Mouse (Mus musculus) lung, adult 2 months (tissue): ENCODE data around the gene Nfic. TPM values are rescaled to one million over a fixed set of nuclear protein-coding genes. Genes with fewer than 3 reads are reported as not detected.

Source experiments
- DNase-seq: peaks from one replicate; pipeline ENCODE4 v3.0.0; 2022
- H3K4me1 ChIP-seq: fragments of 200-500 bp; 2 replicates; pipeline ENCODE4 v1.6.1; 2011; ENCODE audit warnings: low read length; ENCODE audit not compliant: control insufficient read depth, insufficient read depth
- H3K4me3 ChIP-seq: fragments of 200-500 bp; replicated peaks from 2 replicates; pipeline ENCODE3; 2011; ENCODE audit warnings: low read depth, mild to moderate bottlenecking, control low read depth, low read length; ENCODE audit errors: extremely low read depth
- CTCF ChIP-seq: fragments of 200-500 bp; IDR thresholded peaks from 2 replicates; pipeline ENCODE4 v1.5.1; 2011; ENCODE audit warnings: mild to moderate bottlenecking, low read length, control low read depth; ENCODE audit not compliant: insufficient read depth
- POLR2A ChIP-seq: fragments of 200-500 bp; IDR thresholded peaks from 2 replicates; pipeline ENCODE4 v1.6.1; 2011; ENCODE audit warnings: low read depth, mild to moderate bottlenecking, control low read depth, low read length, borderline replicate concordance; ENCODE audit errors: extremely low read depth
- WGBS: fragments of 180-500 bp; shearing (Covaris S2); methylation state at CpG from one replicate; pipeline ENCODE4 v1.1.7; 2018; 5-methylcytosine and 5-hydroxymethylcytosine counted together
- polyA plus RNA-seq: library from polyadenylated mRNA; depleted of rRNA; stranded (reverse); fragments of >200 nt; gene quantifications from 2 replicates; pipeline ENCODE4 v1.2.3, GENCODE M21; 2012

Nfic gene
- polyA plus RNA-seq, 1 experiment, result 103 TPM

DNA sequence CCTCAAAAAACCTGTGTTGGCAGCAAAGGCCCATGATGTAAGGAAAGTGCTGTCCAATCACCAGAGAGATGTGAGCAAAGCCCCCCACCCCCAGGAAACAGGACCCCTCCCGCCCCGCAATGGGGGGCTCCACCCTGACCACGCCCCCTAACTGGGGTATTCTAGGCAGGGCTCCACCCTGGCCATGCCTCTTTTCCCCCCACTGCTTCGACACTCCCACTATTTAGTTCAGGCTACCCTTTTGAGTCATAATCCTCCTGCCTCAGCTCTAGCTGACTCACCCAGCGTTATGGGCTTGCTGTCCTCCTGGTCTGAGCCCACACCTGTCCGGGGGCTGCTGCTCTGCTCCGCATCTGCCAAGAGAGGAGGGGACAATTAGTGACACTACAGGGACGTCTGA, 46.1 kb downstream of the Nfic start:
- TF ChIP-seq CTCF, result no peak
- TF ChIP-seq POLR2A, result no peak
- H3K4me1 ChIP-seq, result peaks cover 82% of the 10 kb centered on the region
- H3K4me3 ChIP-seq, result no peak overlapping the region
- WGBS, result 33% methylated on average over 8 of the region's 8 CpGs
- DNase-seq, result no peak

DNA sequence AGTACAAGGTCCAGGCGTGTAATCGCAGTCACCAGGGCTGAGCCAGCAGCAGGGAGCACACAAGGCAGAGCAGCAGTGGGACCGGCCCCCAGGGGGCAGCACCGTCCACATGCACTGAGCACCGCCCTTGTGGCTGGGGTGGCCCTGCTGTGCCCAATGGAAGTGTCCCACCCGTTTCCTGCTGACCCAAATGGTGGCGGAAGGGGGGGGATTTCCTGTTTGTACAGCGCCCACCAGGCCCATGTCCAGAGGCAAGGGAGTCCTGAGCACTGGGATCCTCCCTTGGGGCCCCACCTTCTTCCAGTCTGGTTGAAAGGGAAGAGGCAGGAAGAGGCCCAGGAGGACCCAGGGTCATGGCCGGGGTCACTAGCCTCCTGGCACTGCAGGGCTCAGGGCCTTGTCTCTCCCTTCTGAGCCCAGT, 46.6 kb downstream of the Nfic start:
- H3K4me1 ChIP-seq, result peaks cover 80% of the 10 kb centered on the region
- H3K4me3 ChIP-seq, result no peak overlapping the region
- TF ChIP-seq CTCF (peak; percentile 88), POLR2A (no peak; the same call in 1 of the 2 replicates)
- WGBS, result 18% methylated on average over 9 of the region's 9 CpGs
- DNase-seq, result peak; percentile 86

DNA sequence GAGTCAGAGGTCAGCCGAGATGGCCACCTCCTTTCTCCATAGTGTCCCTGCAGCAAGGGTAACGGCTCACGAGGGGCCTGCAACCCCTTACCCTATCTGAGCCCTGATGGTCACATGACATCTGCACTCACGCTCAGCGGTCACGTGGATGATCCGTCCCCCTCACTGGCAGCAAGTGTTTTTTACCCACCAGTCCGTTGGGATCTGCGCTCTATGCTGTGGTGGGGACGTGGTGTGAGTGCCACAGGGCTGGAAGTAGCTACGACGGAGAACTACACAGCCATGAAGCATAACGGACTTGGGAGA, 47.1 kb downstream of the Nfic start:
- peaks cover 76% of the 10 kb centered on the region for H3K4me1 ChIP-seq
- no peak for DNase-seq
- TF ChIP-seq CTCF (no peak), POLR2A (no peak)
- 65% methylated on average over 13 of the region's 13 CpGs for WGBS
- no peak overlapping the region for H3K4me3 ChIP-seq

DNA sequence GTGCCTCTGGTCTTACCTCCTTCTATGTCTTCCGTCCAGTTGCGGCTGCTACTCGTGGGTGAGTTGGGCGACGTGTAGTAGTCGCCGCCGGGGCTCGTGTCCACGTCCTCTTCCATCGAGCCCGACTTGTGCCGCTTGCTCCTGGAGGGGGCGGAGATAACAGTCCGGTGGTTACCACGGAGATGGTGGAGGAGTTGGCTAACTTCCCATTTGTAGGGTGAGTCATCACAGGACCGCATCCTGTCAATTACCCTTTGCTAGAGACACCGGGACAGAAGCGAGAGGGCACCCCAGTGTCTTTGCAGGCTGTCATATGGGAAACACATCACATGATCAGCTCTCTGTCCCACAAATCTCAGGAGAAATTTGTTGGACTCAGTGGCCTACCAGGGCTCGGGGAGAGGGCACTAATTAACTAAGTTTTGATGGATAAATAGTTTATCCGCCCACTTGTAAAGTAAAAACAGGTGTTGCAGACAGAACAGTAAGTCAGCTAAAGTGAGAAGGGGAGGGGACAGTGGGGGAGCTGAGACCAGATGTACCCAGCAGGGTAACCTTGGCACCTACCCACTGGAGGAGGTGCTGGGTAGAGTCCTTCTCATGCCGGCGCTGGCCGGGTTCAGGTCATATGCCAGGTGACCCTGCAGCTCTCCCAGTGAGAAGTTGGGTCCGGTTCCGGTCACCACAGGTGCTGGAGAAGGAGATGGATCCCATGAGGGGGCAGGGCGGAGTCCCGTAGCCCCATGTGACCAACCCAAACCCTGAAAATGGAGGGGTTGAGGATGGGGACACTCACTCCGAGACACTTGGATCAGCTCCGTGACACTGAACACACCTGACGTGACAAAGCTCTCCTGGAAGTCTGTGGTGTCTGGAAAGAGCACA, 47.7 kb downstream of the Nfic start:
- no peak for TF ChIP-seq POLR2A
- no peak for TF ChIP-seq CTCF
- 24% methylated on average over 31 of the region's 31 CpGs for WGBS
- DNase-seq, result peak; percentile 77
- peak overlapping the region; percentile 27 for H3K4me3 ChIP-seq
- peaks cover 72% of the 10 kb centered on the region for H3K4me1 ChIP-seq

DNA sequence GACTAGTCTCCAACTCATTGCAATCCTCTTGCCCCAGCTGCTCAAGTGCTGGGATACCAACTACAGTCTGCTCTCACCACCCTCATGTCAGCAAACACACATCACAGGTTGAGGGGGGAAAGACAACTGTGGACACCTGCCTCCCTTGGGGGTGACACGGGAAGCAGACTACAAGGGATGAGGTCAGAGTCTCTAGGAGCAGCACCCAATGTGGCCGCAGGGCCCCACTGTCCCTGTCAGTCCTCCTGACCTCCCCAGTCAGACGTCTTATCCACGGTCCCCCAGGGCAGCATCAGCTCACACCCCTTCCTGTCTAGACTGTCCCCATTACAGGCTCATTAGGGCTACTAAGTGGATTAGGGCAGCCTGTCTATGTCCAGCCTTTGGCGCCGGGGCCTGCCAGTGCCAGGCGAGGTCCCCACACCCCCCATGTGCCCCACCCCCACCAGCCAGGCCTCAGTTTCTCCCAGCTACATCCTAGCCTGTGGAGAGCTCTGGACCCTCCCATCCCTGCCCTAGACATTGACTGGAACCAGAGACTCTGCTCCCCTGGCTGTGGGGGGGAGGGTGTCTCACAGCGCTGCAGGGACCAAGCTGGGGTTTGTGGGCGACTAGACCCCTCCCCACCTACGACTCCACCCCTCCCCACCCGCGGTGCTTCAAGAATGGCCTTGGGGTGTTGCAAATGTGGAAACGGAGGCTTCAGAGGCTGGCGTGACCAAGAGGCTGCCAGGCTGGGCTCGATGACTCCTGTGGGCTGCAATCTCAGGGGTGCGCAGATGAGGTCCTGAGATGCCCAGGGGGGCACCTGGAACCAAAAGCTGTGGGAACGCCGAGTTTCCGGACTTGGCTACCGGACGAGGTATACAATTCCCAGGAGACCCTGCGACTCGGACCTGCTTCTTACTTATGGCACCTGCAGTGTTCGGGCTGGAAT, 48.7 kb downstream of the Nfic start:
- 49% methylated on average over 24 of the region's 24 CpGs for WGBS
- DNase-seq, result no peak
- H3K4me1 ChIP-seq, result peaks cover 70% of the 10 kb centered on the region
- TF ChIP-seq POLR2A (no peak), CTCF (no peak)
- no peak overlapping the region for H3K4me3 ChIP-seq

DNA sequence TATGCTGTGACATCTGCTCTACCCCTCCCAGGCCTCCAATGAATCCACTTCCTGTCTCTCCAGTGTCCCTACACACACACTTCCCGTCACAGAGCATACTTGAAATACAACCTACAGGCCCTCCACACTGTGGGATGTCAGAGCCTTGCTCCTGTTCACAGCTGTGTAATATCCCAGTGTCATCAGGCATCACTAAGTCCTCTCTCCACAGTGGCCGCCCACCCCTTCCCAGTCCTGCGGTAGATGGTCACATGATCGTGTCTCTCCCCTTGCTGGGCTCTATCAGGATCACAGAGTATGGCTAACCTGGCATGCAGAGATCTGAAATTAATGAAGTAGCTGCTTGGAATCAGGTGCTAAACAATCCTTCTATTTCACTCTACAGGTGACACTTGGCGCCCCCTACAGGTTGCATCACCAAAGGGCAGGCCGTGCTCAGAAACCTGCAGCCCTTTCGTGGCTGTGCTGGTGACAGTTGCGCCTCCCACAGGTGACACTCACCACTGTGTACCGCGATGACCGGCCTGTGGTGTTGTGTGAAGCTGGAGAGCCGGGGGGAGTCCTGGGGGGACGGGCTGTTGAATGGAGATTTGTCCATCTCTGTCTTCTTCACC, 49.7 kb downstream of the Nfic start:
- peak; percentile 64 for DNase-seq
- 48% methylated on average over 13 of the region's 13 CpGs for WGBS
- Histone ChIP-seq H3K4me3 (no peak overlapping the region), H3K4me1 (peaks cover 69% of the 10 kb centered on the region)
- peak; percentile 65 for TF ChIP-seq CTCF
- no peak for TF ChIP-seq POLR2A

DNA sequence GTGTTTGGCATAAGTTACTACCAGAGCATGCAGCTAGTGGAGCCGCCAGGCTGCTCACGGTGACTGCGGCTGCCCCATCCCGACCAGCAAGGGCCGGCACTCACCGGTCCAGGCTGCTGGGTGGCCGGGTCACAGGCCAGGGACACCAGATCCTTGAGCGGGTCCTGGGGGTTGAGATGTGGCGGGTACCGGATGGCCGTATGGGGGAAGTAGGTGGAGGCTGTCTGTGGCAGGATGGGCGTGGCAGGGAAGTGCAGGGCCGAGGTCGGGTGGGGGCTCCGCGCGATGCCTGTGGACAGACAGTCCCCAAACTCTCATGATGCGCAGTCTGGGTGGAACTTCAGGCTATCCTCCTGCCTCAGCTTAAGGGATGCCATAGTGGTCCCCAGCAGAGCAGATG, 50.7 kb downstream of the Nfic start:
- peaks cover 60% of the 10 kb centered on the region for H3K4me1 ChIP-seq
- WGBS, result 40% methylated on average over 18 of the region's 18 CpGs
- no peak overlapping the region for H3K4me3 ChIP-seq
- TF ChIP-seq POLR2A (no peak), CTCF (no peak)
- DNase-seq, result peak; percentile 30

DNA sequence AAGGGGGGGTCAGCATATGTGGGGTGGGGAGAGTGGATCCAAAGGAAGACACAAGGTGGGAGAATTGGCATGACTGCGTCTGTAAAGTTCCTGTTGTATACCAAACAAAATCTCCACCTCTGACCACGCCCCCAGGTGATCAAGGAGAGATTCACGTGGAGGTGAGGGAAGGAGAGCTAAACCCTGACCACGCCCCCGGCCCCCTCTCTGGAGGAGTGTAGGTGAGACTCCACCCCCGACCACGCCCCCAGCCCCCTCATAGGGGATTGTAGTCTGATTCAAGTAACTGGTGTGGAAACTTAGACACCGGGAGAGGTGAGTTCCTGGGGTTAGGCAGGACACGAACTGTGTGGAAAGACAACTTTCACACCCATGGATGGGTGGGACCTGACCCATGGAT, 51.4 kb downstream of the Nfic start:
- no peak for DNase-seq
- Histone ChIP-seq H3K4me1 (peaks cover 55% of the 10 kb centered on the region), H3K4me3 (no peak overlapping the region)
- 45% methylated on average over 9 of the region's 9 CpGs for WGBS
- TF ChIP-seq POLR2A, result no peak
- TF ChIP-seq CTCF, result no peak

DNA sequence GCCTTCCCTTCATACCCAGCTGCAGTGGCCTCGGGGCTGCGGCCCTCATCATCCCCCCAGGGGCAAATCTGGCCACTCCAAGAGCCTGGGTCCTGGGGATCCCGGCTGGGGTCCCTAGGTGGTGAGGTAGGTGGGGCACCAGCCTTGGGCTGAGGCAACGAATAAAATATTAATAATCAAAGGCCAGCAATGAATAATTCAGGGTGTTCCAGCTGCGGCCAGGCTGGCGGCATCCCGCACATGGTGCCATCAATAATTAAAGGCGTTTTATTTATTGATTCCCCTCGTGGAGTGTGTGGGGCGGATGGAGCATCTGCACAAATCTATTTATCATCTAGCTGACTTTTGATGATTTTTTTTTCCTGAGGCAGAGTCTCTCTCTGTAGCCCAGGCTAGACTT, 51.9 kb downstream of the Nfic start:
- DNase-seq, result no peak
- TF ChIP-seq POLR2A (no peak), CTCF (no peak)
- Histone ChIP-seq H3K4me3 (no peak overlapping the region), H3K4me1 (peaks cover 49% of the 10 kb centered on the region)
- 79% methylated on average over 10 of the region's 10 CpGs for WGBS
